Mouse (Mus musculus): ENCODE data around the gene Igf1.

Igf1 gene

GRCm38 (mm10) chr10:87858013-87858806, at the start of gene Igf1:
Igf1 (plus strand) TSS chr10:87858265.
- no peak for DNase-seq (ENCODE audit: low spot score)

- DNase-seq (ENCODE audit: low spot score) = no peak
Measured at GRCm38 (mm10) chr10:87812157-87813072, 45.6 kb upstream of the Igf1 start.

- no peak for DNase-seq (ENCODE audit: low spot score)
Measured at GRCm38 (mm10) chr10:87813073-87813590, 44.9 kb upstream of the Igf1 start.

- DNase-seq (ENCODE audit: low spot score) = no peak
Measured at GRCm38 (mm10) chr10:87816861-87817260, 41.2 kb upstream of the Igf1 start.

GRCm38 (mm10) chr10:87817786-87818185, 40.3 kb upstream of the Igf1 start:
- no peak for DNase-seq (ENCODE audit: low spot score)

GRCm38 (mm10) chr10:87821906-87822305, 36.2 kb upstream of the Igf1 start:
- DNase-seq (ENCODE audit: low spot score) = peak; percentile 25

GRCm38 (mm10) chr10:87830012-87830411, 28.1 kb upstream of the Igf1 start:
- DNase-seq (ENCODE audit: low spot score) = no peak

GRCm38 (mm10) chr10:87830639-87831038, 27.4 kb upstream of the Igf1 start:
- DNase-seq (ENCODE audit: low spot score) = no peak

GRCm38 (mm10) chr10:87832101-87832500, 26.0 kb upstream of the Igf1 start:
- no peak for DNase-seq (ENCODE audit: low spot score)

GRCm38 (mm10) chr10:87839454-87839853, 18.6 kb upstream of the Igf1 start:
- no peak for DNase-seq (ENCODE audit: low spot score)

GRCm38 (mm10) chr10:87842501-87842900, 15.6 kb upstream of the Igf1 start:
- DNase-seq (ENCODE audit: low spot score) = no peak

GRCm38 (mm10) chr10:87844917-87845552, 13.0 kb upstream of the Igf1 start:
- DNase-seq (ENCODE audit: low spot score) = no peak

- DNase-seq (ENCODE audit: low spot score) = no peak
Measured at GRCm38 (mm10) chr10:87847882-87848281, 10.2 kb upstream of the Igf1 start.

- no peak for DNase-seq (ENCODE audit: low spot score)
Measured at GRCm38 (mm10) chr10:87848419-87848818, 9.6 kb upstream of the Igf1 start.

GRCm38 (mm10) chr10:87851492-87851891, 6.6 kb upstream of the Igf1 start:
- no peak for DNase-seq (ENCODE audit: low spot score)

- DNase-seq (ENCODE audit: low spot score) = peak; percentile 64
Measured at GRCm38 (mm10) chr10:87854408-87854807, 3.7 kb upstream of the Igf1 start.

- no peak for DNase-seq (ENCODE audit: low spot score)
Measured at GRCm38 (mm10) chr10:87855423-87856122, 2.5 kb upstream of the Igf1 start.

GRCm38 (mm10) chr10:87857215-87857955, 680 bp upstream of the Igf1 start:
- DNase-seq (ENCODE audit: low spot score) = no peak

GRCm38 (mm10) chr10:87858939-87859338, 874 bp downstream of the Igf1 start:
- no peak for DNase-seq (ENCODE audit: low spot score)

- DNase-seq (ENCODE audit: low spot score) = peak; percentile 21
Measured at GRCm38 (mm10) chr10:87859453-87859852, 1.4 kb downstream of the Igf1 start.
